Mouse (Mus musculus): ENCODE results near the gene Rimbp2.
A peak's percentile ranks its signal among the peaks of the same experiment; 100 is the strongest.

The Rimbp2 gene

DNA sequence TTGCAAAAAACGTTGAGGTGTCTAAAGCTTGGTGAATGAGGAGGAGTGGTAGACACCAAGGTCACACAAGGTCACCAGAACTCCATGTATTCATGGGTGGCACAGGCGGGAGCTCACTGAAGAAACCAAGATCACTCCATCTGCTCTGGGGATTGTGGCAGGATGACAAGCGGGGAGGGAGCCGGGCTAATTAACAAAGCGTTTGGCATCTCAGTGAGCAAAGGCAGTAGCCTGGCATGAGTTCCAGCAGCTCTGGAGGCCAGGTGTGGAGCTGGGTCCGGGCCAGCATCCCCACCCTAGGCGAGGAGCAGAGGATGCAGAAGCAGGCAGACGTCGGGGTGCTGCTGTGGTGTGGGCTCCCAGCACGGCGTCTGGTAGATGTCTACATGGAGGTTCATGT, 108.3 kb downstream of the Rimbp2 start:
- no peak for DNase-seq (ENCODE audit: low read depth, low spot score)

DNA sequence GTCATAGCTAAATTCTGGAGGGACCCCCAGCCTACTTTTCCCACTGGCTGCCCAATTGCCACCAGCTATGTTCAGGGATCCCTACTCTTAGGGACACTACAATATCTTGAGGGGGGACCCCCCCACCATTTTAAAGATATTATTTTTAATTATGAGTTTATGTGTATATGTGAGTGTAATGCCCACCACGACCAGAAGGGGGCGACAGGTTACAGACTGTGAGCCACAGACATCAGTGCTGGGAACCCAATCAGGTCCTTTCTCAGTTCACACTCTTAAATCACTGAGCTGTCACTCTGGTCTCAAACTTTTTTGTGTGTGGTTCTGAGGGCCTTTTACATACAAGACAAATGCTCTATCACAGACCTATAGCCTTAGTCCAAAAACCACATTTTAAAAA, 109.3 kb downstream of the Rimbp2 start:
- no peak for DNase-seq (ENCODE audit: low read depth, low spot score)

DNA sequence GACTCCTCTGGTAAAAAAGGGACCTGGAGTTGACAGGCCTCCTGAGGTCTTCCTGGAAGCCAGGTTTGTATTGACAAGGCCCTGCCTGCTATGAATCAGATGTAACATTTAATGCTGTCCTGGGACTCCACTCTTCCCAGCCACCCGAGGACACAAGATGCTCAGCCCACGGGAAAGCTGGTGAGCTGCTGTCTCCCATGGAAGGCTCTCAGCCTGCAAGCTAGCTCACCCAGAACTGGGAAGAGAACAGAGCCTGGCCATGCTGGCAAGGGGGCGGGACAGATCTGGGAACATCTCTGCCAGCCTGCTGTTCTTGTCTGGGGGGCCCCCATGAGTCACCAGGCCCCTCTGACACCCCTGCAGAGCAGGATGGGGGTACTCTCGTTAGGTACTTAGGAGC, 111.7 kb downstream of the Rimbp2 start:
- no peak for DNase-seq (ENCODE audit: low read depth, low spot score)

DNA sequence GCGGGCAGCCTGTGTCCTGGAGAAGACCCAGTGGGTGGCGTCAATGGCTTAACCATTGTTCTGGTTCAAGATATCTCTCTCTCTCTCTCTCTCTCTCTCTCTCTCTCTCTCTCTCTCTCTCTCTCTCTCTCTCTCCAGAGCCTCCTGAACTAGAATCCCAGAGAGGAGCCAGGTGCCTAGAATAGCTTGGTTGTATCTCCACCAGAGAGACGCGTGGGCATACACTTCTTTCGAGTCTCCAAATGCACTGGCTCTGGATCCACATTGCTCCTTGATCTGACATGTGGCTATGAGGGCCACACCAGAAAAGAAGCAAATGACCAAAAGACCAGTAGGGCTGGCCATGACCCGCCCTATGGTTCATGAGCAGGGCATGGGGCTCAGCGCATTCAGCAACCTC, 116.2 kb downstream of the Rimbp2 start:
- DNase-seq (ENCODE audit: low read depth, low spot score): no peak

DNA sequence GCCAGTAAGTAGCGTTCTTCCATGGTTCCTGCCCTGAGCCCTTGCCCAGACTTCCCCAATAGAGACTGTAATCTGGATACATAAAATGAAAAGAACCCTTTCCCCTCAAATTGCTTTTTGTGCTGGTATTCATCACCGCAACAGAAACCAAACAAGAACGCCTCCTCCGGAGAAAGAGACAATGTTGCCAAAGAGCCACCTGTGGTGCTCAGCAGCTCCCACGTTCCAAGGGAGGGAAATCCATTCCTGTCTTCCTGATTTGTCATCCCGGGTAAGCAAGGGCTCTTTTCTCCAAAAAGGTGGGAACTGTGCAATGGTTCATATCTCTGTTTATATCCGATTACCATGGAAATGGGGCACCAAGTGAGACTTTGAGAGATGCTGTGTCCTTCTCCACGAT, 119.2 kb downstream of the Rimbp2 start:
- DNase-seq (ENCODE audit: low read depth, low spot score): no peak

DNA sequence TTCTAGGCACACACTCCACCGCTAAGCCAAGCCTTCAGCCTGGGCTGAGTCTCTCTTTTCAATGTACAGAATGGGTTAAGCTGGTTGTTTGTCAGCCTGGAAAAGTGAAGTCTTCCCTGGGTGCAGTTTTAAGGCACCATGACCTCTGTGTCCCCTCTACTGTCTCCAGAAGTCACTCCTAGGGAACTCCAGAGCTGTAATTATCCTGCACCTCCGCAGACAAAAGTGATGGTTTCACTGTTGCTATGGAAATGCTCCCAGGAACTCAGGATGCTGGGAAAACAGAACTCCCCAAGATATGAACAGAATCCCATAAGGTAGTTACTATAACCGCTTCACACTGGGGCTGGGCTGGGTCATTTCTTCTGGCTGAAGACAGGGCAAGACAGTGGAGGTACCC, 130.4 kb downstream of the Rimbp2 start:
- DNase-seq (ENCODE audit: low read depth, low spot score): no peak

DNA sequence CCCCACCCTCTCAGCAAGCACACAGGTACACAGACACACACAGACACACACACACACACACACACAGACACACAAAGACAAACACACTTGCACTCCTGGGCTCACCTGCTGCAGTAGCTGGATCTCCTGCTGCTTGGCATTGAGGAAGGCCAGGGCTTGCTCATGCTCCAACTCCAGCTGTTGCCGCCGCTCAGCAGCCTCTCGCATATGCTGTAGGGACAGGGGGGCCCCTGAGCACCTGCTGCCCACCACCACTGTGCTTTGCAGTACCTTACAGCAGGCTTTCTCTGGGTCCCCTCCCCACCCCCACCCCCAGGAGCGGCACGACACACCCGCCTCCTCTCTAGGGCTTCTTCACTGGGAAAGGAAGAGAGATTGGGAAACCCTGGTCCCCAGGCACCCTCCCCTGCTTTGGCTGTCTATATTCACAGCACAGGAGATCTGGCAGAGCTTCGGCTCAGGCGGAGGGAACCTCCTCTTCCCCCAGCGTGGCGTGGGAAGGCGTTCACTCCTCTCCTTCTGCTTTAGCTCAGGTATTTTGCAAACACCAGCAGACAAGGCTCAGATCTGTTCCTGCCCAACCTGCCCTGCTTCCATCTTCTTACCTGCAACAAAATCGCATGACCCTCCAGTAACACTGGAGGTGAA, 133.5 kb downstream of the Rimbp2 start:
- DNase-seq (ENCODE audit: low read depth, low spot score): no peak

DNA sequence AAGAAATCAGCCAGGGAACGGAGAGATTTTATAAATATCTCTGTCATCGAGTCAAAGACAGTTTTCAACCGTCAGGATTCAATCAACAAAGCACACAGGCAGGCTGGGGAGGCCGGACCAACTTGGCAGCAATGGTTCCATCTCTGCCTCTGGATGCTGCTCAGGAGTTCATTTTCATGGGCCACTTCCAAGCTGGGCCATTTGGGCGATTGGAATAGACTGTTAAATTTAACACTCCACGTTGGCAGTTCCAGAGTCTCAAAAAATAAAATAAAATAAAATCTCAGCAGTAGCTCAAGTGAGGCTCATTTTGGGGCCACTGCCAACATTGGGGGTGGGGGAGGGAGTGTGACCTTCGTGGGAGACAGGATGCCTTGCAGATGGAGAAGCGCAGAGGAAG, 137.7 kb downstream of the Rimbp2 start:
- DNase-seq (ENCODE audit: low read depth, low spot score): no peak

DNA sequence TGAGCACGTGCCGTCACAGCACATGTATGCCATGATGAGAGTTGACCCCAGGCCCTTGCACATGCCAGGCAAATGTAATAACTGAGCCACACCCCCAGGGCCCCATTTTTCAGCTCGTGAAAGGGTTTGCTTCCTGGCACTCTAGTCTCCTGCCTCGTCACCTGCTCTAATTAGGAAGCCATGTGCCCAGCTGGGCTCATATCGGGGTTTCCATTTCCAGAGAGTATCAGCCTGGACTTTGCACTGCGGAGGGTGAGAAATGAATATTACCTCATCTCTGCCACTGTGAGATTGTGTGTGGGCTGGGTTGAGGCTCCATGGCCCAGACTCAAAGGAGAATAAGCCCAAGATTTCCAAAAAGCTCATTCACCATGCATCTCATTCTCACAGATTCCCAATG, 138.2 kb downstream of the Rimbp2 start:
- no peak for DNase-seq (ENCODE audit: low read depth, low spot score)

DNA sequence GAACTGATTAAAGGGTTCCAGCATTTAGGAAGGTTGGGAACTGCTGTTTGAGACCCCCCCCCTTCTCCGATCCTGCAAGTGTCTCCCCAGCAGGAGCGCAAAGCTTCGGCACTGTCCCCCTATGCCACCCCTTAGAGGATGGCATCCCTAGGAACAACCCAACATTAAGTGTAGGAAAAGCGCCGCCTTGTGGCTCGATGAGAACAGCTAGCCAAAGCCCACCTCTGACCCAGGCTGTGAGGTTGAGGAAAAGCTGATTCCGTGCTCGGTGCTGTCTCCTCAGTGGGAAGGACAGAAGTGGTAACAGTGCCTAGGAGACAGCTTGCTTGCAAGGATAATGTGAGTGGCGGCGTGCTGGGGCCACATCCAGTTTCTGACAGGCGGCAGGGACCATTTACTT, 140.2 kb downstream of the Rimbp2 start:
- DNase-seq (ENCODE audit: low read depth, low spot score): no peak

DNA sequence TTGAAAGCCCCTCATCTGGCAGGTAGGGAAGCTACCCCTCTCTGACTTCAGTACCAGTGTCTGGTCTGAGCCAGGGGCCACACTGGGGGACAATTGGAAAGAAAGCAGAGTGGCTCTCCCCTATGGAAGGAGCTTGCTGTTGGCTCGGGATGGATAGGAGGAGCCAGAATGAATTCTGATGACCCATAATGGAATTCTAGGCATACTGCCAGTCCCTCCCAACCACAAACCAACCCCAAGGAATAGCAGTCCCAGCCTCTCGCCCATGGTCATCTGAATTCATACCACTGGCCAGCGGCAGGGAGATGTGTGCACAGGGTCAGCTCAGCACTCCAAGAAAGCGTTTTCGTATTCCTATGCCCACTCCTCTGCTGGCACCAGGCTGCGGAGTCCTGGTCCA, 141.9 kb downstream of the Rimbp2 start:
- no peak for DNase-seq (ENCODE audit: low read depth, low spot score)

DNA sequence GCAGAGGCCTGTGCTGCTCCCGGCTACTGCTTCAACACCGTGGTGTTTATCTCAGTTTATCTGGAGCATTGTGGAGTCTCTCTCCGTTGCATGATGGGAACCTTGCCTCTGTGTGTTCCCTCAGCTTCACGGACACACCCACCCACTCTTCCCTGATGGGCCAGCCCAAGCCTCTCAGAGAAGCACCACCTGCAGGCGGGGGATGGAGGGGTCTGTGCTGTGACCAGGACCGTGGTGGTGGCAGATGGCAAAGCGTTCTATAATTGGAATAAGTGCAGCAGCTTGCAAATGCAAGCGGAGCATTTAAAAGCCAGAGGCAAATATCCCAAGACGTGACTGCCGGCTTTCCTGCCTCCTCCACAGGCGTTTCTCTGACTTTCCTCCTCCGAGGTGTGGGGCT, 143.3 kb downstream of the Rimbp2 start:
- no peak for DNase-seq (ENCODE audit: low read depth, low spot score)

DNA sequence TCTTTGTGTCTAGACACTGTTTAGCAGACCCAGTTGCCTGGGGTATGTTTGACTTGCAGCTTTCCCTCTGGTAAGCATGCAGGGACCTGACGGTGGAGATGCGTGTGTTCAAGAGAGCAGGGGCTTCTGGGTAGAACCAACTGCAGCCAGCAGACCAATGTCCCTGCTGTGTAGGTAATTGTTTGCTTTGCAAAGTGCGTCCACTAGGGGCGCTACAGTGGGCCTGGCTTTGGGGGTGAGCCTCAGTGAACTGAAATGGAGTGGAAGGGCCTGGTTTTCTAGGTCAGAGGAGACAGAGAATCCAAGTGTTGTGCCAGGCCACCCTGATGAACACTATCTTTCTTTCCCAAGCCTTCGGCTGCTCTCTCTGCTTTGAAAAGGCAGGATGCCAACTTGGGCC, 143.9 kb downstream of the Rimbp2 start:
- no peak for DNase-seq (ENCODE audit: low read depth, low spot score)

DNA sequence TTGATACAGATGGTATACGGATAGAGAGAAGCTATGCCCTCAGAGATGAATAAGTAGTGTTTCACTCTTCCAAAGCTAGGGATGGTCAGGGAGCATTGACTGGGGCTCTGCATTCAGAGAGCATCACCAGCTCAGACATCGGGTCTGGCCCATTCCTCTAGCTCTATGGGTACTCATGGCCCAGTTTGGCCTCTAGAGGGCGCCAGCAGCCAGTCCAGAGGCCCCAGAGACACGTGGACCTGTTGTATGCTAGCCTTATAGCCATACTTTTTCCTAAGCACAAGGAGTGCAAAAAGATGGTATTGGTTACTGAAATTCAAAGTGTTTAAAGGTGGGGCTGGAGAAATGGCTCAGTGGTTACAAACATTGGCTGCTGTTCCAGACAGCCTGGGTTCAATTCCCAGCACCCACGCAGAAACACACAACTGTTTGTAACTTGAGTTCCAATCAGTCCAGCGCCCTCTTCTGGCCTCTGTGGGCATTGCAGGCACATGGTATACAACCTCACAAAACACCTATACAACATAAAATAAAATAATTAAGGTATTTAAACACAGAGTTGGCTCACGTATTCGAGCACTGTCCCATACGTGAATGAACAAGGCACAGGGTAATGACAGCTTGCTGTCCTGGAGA, 144.6 kb downstream of the Rimbp2 start:
- no peak for DNase-seq (ENCODE audit: low read depth, low spot score)

DNA sequence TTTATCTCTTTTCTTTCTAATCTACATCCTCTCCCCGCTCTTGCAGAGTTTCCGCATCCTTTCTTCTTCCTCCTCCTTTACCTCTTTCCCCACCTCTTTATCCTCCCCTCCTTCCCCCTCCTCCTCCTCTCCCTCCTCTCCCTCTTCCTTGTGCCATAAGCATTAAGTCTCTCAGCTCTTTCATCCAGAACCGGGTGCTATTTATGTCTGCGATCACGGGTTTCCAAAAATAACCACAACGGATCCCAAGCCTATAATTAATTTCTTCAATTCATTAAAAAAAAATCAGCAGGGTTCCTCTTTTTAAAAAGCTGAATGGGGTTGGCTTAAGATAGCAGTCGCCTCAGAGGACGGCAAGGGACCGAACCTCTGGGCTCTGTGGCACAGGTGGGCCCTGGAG, 145.9 kb downstream of the Rimbp2 start:
- DNase-seq (ENCODE audit: low read depth, low spot score): no peak

DNA sequence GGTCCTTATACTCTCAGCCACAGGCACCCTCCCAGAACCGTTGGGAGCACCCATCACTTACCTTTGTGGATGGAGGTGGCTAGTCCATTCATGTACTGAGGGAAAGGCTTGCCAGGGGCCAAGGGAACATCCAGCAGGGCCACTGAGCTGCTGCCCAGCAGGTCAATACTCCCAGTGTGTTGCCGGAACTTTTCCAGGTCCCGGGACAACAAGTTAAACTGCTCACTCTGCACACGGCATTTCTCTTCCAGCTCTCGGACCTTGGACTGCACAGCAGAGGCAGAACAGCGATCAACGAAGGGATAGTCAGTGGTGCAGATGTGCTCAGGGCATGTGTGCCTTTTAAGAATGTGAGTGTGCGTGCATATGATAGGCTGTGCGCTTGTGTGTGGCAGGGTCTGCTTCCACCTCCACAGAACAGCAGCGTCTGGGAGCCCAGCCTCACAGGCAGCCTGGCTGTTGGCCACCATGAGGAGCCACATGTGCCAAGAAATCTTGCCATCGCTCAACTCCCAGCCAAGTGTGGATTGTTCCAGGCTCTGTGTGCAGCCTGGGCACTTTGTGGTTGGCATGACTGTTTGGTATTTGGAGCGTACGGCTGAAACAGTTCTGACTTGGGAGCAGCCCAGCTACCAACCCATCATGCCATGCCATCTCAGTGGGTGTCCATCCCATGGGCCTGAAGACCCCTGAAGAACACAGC, 146.8 kb downstream of the Rimbp2 start:
- DNase-seq (ENCODE audit: low read depth, low spot score): peak; percentile 69

DNA sequence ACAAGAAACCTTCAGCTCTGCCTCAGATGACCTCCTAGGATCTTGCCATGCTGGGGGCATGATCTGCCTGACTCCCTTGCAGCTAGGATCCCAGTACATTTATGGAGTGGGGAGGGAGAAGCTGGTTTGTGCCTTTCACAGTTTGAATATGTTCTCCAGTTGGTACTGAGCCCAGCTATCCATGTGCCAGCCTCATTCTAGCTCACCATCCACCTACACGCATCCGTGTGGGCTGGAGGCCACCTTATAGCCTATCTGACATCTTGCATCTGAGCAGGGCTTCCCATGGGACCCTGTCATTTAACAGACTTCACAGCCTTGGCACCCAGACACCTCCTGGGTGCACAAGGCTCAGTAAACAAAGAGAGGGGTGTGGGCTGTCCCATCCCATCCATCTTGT, 148.2 kb downstream of the Rimbp2 start:
- DNase-seq (ENCODE audit: low read depth, low spot score): no peak

DNA sequence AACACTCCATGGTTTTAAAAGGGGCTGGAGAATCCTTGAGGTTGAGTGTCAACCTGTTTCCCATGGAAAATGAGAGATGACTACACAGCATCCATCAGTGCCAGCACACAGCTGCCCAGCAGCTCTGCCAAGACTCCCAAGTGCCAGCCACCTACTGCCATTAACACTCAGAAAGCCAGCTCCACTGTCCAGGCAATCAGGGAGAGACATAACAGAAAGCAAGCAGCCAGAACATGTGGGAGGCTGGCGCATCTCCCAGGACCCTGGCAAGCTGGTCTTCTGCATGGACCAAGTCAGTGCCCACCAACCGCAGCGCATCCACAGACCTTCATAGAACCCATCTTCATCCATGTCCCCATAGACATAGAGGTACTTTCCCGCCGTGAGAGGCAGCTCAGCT, 152.7 kb downstream of the Rimbp2 start:
- no peak for DNase-seq (ENCODE audit: low read depth, low spot score)

DNA sequence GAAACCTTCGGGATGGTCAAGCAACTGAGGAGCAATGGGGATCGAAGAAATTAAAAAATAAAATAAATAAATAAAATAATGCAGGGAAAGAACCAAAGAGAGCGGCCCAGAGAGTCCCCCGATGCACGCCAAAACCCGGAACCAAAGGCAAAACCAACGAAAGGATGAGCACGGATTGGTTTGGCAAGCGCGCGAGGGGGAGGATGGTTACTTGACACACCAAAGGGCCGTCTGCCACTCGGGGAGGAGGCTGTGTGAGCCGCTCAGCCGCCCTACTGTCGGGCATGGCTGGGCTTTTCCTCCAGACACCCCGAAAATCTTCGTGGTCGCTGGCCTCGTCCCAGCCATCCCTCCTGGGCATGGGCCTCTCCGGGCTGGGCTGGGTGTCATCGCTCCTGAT, 171.7 kb downstream of the Rimbp2 start:
- no peak for DNase-seq (ENCODE audit: low read depth, low spot score)

DNA sequence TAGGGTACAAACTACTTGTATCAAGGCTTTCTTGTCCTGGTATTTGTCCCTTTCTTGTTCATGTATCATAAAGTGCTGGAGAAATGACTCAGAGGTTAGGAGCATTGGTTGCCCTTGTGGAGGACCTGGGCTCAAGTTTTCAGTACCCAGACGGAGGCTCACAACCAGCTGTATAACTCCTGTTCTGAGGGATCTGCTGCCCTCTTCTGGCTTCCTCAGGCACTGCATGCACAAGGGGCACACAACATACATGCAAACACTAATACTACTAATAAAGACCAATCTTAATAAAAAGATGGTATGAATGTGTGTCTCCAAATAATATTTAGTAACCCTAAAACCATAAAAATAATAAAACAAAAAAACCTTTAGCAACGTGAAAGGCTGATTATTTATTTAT, 176.9 kb downstream of the Rimbp2 start:
- DNase-seq (ENCODE audit: low read depth, low spot score): no peak

DNA sequence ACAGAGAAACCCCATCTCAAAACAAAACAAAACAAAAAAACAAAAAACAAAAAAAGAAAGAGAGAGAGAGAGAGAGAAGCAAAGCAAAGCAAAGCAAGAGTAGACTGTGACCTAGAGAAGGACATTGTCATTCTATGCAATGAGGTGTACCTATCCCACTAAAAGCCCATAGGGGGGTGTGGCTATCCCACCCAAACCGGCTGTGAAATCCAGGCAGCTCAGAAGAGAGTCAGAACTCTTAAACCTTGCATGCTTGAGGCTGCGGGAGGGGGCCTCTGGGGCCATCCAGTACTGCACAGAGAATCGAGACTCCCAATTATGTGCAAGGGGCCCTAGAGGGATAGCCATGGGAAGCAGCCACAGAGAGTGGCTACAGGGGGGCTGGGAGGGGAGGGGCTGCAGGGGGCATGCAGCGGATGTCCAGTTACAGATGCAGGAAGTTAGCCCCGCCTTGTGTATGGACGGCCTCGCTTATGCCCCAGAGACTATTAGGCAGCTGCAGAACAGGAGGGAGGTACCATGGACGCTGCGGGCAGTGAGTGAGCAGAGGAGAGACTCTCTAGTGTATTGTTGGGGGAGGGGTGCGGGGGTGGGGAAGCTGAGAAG, 184.2 kb downstream of the Rimbp2 start:
- DNase-seq (ENCODE audit: low read depth, low spot score): no peak

DNA sequence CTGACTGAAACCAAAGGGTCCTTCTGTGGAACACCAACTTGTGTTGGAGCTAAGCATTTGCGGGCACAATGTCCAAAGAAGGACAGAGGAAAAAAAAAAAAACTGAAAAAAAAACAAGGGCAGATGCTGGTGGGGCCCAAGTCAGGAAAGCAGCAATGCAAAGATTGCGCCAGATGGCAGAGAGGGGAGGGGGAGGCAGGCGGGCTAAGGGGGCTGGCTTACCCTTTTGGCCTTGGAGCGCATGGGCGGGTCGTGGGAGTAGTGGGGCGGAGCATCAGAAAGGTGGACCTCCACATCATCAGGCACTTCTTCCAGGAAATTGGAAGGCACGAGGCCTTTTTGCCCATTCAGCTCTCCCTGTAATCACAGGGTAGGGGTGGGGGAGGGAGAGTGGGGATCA, 192.2 kb downstream of the Rimbp2 start:
- no peak for DNase-seq (ENCODE audit: low read depth, low spot score)

DNA sequence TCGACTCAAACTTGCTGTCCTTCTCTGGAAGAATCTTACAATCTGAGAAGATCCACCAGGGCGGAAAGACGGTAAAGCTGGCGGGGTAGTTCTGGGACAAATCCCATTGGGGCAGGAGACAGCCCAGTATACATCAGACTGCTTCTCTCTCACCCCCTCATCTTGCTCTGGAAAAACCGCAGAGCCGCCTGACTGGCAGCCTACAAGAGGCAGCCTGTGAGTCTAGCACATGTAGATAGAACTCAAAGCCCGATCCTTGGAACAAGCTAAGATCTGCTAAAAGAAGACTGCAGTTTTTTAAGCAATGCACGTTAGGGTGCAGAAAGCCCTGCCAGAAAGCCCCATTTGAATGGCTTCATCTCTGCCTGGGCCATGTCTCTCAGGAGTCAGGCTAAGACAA, 207.0 kb downstream of the Rimbp2 start:
- no peak for DNase-seq (ENCODE audit: low read depth, low spot score)

Measured in brain, embryonic 18.5 days (tissue).